Mouse (Mus musculus): Measurements from ENCODE around the gene Gfpt2. TPM values are rescaled to one million over a fixed set of nuclear protein-coding genes. Genes with fewer than 3 reads are reported as not detected.

Gfpt2 gene
- total and polyA plus RNA-seq, 3 experiments: 0.04 TPM; not detected in 2

DNA sequence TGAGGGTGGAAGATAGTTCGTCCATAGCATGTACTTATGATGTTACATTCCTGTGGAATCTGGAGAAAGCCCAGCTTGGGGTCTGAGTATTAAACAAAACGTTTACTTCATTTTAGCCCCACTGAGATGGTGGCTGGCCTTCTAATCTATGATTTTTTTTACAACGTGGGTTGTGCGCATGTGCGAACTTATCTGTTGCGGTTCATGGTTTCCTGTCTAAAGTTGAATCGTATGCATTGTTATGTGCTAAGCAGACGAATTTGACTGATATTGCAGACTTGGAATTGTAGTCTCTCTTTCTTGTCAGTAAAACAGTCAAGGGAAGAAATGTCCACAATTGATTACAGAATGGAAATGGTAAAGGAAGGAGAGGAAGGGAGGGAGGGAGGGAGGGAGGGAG, 17.9 kb downstream of the Gfpt2 start:
- Histone ChIP-seq H3K36me3 (replicated peaks in 1 of 2; ENCODE audit: control insufficient read depth in 1 of 2, insufficient read depth in 1 of 2, low read length in 1 of 2) (no peaks in the 10 kb centered on the region), H3K79me2 (replicated peaks; ENCODE audit: control insufficient read depth, extremely low read depth, insufficient read depth, poor library complexity, severe bottlenecking) (no peaks in the 10 kb centered on the region), H3K9ac (ENCODE audit: insufficient read depth, low read depth) (no peak overlapping the region), H3K4me2 (ENCODE audit: insufficient read depth, low read depth, poor library complexity, severe bottlenecking) (no peak overlapping the region), H3K4me1 (ENCODE audit: control insufficient read depth in 1 of 2, insufficient read depth in 2 of 2) (no peaks in the 10 kb centered on the region), H3K9me3 (replicated peaks; ENCODE audit: low read length) (no peaks in the 10 kb centered on the region), H3K4me3 (replicated peaks in 1 of 3; ENCODE audit: low read depth in 2 of 3, low read length in 2 of 3, poor library complexity in 1 of 3) (no peak overlapping the region), H3K27ac (ENCODE audit: insufficient read depth, low read depth) (no peak overlapping the region), H3K27me3 (replicated peaks) (no peaks in the 10 kb centered on the region)
- dilution Hi-C loops (cut with MboI; ENCODE audit: extremely low pct_ligation_motif_present, extremely low pct_unique_long_range_greater_than_20kb, low sequenced_read_pairs): no loop called here
- in situ Hi-C loops (cut with MboI; ENCODE audit: low pct_ligation_motif_present, low pct_unique_long_range_greater_than_20kb, low sequenced_read_pairs): no loop called here
- TF ChIP-seq ZKSCAN1 (IDR thresholded peaks at IDR 0.05; ENCODE audit: borderline replicate concordance, low read depth, low read length) (no peak), SMC3 (IDR thresholded peaks at IDR 0.05; ENCODE audit: low read depth, low read length) (no peak), MAFK (IDR thresholded peaks at IDR 0.05; ENCODE audit: insufficient replicate concordance, low read length) (no peak), CHD2 (IDR thresholded peaks at IDR 0.05; ENCODE audit: low read length) (no peak), RCOR1 (conservative IDR thresholded peaks at IDR 0.05; ENCODE audit: low read depth, low read length) (no peak), POLR2A (IDR thresholded peaks at IDR 0.05; ENCODE audit: low read depth, low read length) (no peak), SIN3A (IDR thresholded peaks at IDR 0.05; ENCODE audit: low read length) (no peak), USF1 (IDR thresholded peaks at IDR 0.05; ENCODE audit: low read depth, low read length) (no peak)
- no peak for DNase-seq (ENCODE audit: extremely low read depth)

DNA sequence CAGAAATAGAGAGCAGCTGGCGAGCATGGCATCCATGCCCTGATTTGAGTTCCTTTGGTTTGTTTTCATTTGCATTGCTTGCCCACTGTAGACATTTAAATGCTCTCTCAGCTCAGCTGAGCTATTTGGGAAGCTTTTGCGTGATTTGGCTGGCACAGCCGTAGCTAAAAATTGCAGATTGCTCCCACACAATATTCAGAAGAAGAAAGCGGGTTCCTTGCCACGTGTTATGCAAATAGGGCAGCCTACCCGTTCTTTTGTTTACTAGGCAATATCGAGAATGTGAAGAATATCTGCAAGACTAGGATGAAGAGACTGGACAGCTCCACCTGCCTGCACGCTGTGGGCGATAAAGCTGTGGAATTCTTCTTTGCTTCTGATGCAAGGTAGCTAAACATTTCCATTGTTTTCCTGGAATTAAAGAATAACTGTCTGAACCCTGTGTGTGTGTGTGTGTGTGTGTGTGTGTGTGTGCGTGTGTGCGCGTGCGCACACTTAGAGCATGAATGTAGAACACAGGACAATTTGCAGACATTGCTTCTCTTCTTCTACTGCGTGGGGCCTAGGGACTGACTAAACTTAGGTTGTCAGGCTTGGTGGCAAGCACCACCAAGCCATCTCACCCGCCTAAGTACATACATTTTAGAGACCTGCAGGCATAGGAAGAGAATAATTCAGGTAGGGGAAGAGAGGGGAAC, 25.0 kb downstream of the Gfpt2 start:
- TF ChIP-seq EP300 (IDR thresholded peaks at IDR 0.05; ENCODE audit: low read length) (no peak), BHLHE40 (IDR thresholded peaks at IDR 0.05; ENCODE audit: low read depth, low read length) (peak; percentile 50; the same call in 1 of the 2 replicates)
- dilution Hi-C loops (cut with MboI; ENCODE audit: extremely low pct_ligation_motif_present, extremely low pct_unique_long_range_greater_than_20kb, low sequenced_read_pairs): no loop called here

GRCm38 (mm10) chr11:49819676-49820075, 25.7 kb downstream of the Gfpt2 start:
- TF ChIP-seq HCFC1 (IDR thresholded peaks at IDR 0.05; ENCODE audit: low read depth, low read length) (no peak), POLR2AphosphoS2 (IDR thresholded peaks at IDR 0.05; ENCODE audit: low read depth, low read length) (no peak), CTCF (conservative IDR thresholded peaks at IDR 0.05 in 1 of 2, IDR thresholded peaks at IDR 0.05 in 1 of 2; ENCODE audit: low read depth in 2 of 2, low read length in 2 of 2) (no peak), CHD1 (IDR thresholded peaks at IDR 0.05; ENCODE audit: low read depth, low read length) (no peak), MAX (IDR thresholded peaks at IDR 0.05; ENCODE audit: low read length) (no peak), ZKSCAN1 (IDR thresholded peaks at IDR 0.05; ENCODE audit: borderline replicate concordance, low read depth, low read length) (no peak), ZNF384 (IDR thresholded peaks at IDR 0.05; ENCODE audit: low read depth, low read length) (no peak), RCOR1 (conservative IDR thresholded peaks at IDR 0.05; ENCODE audit: low read depth, low read length) (no peak)
- H3K79me2 ChIP-seq (replicated peaks; ENCODE audit: control insufficient read depth, extremely low read depth, insufficient read depth, poor library complexity, severe bottlenecking): no peaks in the 10 kb centered on the region
- H3K4me2 ChIP-seq (ENCODE audit: insufficient read depth, low read depth, poor library complexity, severe bottlenecking): no peak overlapping the region
- no peak for DNase-seq (ENCODE audit: extremely low read depth)
- dilution Hi-C loops (cut with MboI; ENCODE audit: extremely low pct_ligation_motif_present, extremely low pct_unique_long_range_greater_than_20kb, low sequenced_read_pairs): no loop called here
- H3K4me1 ChIP-seq (ENCODE audit: control insufficient read depth in 1 of 2, insufficient read depth in 2 of 2): no peaks in the 10 kb centered on the region
- H3K9me3 ChIP-seq (replicated peaks; ENCODE audit: low read length): no peaks in the 10 kb centered on the region
- in situ Hi-C loops (cut with MboI; ENCODE audit: low pct_ligation_motif_present, low pct_unique_long_range_greater_than_20kb, low sequenced_read_pairs): no loop called here
- no peaks in the 10 kb centered on the region for H3K27me3 ChIP-seq (replicated peaks)
- no peak overlapping the region for H3K4me3 ChIP-seq (replicated peaks in 1 of 3; ENCODE audit: low read depth in 2 of 3, low read length in 2 of 3, poor library complexity in 1 of 3)
- H3K9ac ChIP-seq (ENCODE audit: insufficient read depth, low read depth): no peak overlapping the region
- no peak overlapping the region for H3K27ac ChIP-seq (ENCODE audit: insufficient read depth, low read depth)
- H3K36me3 ChIP-seq (replicated peaks in 1 of 2; ENCODE audit: control insufficient read depth in 1 of 2, insufficient read depth in 1 of 2, low read length in 1 of 2): no peaks in the 10 kb centered on the region

More for the DNA sequence above, 25.0 kb downstream of the Gfpt2 start:
- Histone ChIP-seq H3K79me2 (replicated peaks; ENCODE audit: control insufficient read depth, extremely low read depth, insufficient read depth, poor library complexity, severe bottlenecking) (no peaks in the 10 kb centered on the region), H3K36me3 (replicated peaks in 1 of 2; ENCODE audit: control insufficient read depth in 1 of 2, insufficient read depth in 1 of 2, low read length in 1 of 2) (no peaks in the 10 kb centered on the region), H3K4me3 (replicated peaks in 1 of 3; ENCODE audit: low read depth in 2 of 3, low read length in 2 of 3, poor library complexity in 1 of 3) (no peak overlapping the region), H3K4me1 (ENCODE audit: control insufficient read depth in 1 of 2, insufficient read depth in 2 of 2) (no peaks in the 10 kb centered on the region), H3K27ac (ENCODE audit: insufficient read depth, low read depth) (no peak overlapping the region), H3K27me3 (replicated peaks) (no peaks in the 10 kb centered on the region), H3K4me2 (ENCODE audit: insufficient read depth, low read depth, poor library complexity, severe bottlenecking) (no peak overlapping the region), H3K9me3 (replicated peaks; ENCODE audit: low read length) (no peaks in the 10 kb centered on the region), H3K9ac (ENCODE audit: insufficient read depth, low read depth) (no peak overlapping the region)
- in situ Hi-C loops (cut with MboI; ENCODE audit: low pct_ligation_motif_present, low pct_unique_long_range_greater_than_20kb, low sequenced_read_pairs): no loop called here
- no peak for DNase-seq (ENCODE audit: extremely low read depth)

All from CH12.LX (cell line).